Mouse (Mus musculus): ENCODE data around the gene Zfp982. TPM values are rescaled to one million over a fixed set of nuclear protein-coding genes. Genes with fewer than 3 reads are reported as not detected.
"Not testable (repeated sequence)": the region's sequence is repeated elsewhere in the genome, so short reads cannot be mapped to it uniquely, and the experiment has no call there.

Gene Zfp982
- polyA plus RNA-seq (2015; fragmentation: Nextera tagmentation; extraction: Ambion mirVana): 3.7 and 4.7 TPM in 2 replicates

GRCm38 (mm10) chr4:147492117-147492516 lies at the start of gene Zfp982:
TSS of gene Zfp982 (plus strand) at chr4:147492417.
- peaks cover 22% of the 10 kb centered on the region for H3K9me3 ChIP-seq (ENCODE audit: control insufficient read depth, low read length)
- WGBS: 76% methylated on average over 7 of the region's 7 CpGs
- H3K9ac ChIP-seq (ENCODE audit: low read length): not testable (repeated sequence)

GRCm38 (mm10) chr4:147442649-147443553 lies 49.3 kb upstream of the Zfp982 start:
- H3K36me3 ChIP-seq (ENCODE audit: control insufficient read depth, insufficient read depth, low read length); H3K27me3 ChIP-seq (ENCODE audit: control insufficient read depth, insufficient read depth, low read depth, low read length); H3K4me1 ChIP-seq (replicated peaks; ENCODE audit: control insufficient read depth, insufficient read depth, low read length); H3K9me3 ChIP-seq (ENCODE audit: control insufficient read depth, low read length): not testable (repeated sequence)
- WGBS: 9% methylated on average over 48 of the region's 52 CpGs
- ATAC-seq (ENCODE audit: low read depth): peak; percentile 92
- 0 out of 2 replicates have a peak overlapping the region, but pooled peaks have one; percentile 10 for H3K27ac ChIP-seq (ENCODE audit: low read length)
- peak overlapping the region; percentile 56 for H3K4me3 ChIP-seq (ENCODE audit: low read length)
- peak overlapping the region; percentile 78 for H3K9ac ChIP-seq (ENCODE audit: low read length)
- H3K4me2 ChIP-seq (ENCODE audit: low read depth, low read length): peak overlapping the region; percentile 79

More at GRCm38 (mm10) chr4:147492117-147492516, at the start of gene Zfp982:
- not testable (repeated sequence) for H3K27me3 ChIP-seq (ENCODE audit: control insufficient read depth, insufficient read depth, low read depth, low read length); H3K36me3 ChIP-seq (ENCODE audit: control insufficient read depth, insufficient read depth, low read length); H3K4me2 ChIP-seq (ENCODE audit: low read depth, low read length); H3K27ac ChIP-seq (ENCODE audit: low read length); H3K4me1 ChIP-seq (replicated peaks; ENCODE audit: control insufficient read depth, insufficient read depth, low read length); ATAC-seq (ENCODE audit: low read depth); H3K4me3 ChIP-seq (ENCODE audit: low read length)

GRCm38 (mm10) chr4:147443554-147443927 lies 48.7 kb upstream of the Zfp982 start:
- WGBS: 32% methylated on average over 8 of the region's 8 CpGs

GRCm38 (mm10) chr4:147445371-147445770 lies 46.8 kb upstream of the Zfp982 start:
- not testable (repeated sequence) for H3K4me3 ChIP-seq (ENCODE audit: low read length); H3K9me3 ChIP-seq (ENCODE audit: control insufficient read depth, low read length); H3K4me1 ChIP-seq (replicated peaks; ENCODE audit: control insufficient read depth, insufficient read depth, low read length); H3K27ac ChIP-seq (ENCODE audit: low read length); H3K27me3 ChIP-seq (ENCODE audit: control insufficient read depth, insufficient read depth, low read depth, low read length); H3K36me3 ChIP-seq (ENCODE audit: control insufficient read depth, insufficient read depth, low read length); H3K9ac ChIP-seq (ENCODE audit: low read length); H3K4me2 ChIP-seq (ENCODE audit: low read depth, low read length); ATAC-seq (ENCODE audit: low read depth)

More at GRCm38 (mm10) chr4:147443554-147443927, 48.7 kb upstream of the Zfp982 start:
- not testable (repeated sequence) for H3K4me1 ChIP-seq (replicated peaks; ENCODE audit: control insufficient read depth, insufficient read depth, low read length); H3K27ac ChIP-seq (ENCODE audit: low read length); H3K36me3 ChIP-seq (ENCODE audit: control insufficient read depth, insufficient read depth, low read length); H3K27me3 ChIP-seq (ENCODE audit: control insufficient read depth, insufficient read depth, low read depth, low read length); H3K9me3 ChIP-seq (ENCODE audit: control insufficient read depth, low read length); ATAC-seq (ENCODE audit: low read depth)
- Histone ChIP-seq H3K4me2 (ENCODE audit: low read depth, low read length) (peak overlapping the region; percentile 79), H3K4me3 (ENCODE audit: low read length) (peak overlapping the region; percentile 56), H3K9ac (ENCODE audit: low read length) (peak overlapping the region; percentile 78; the same call in 1 of the 2 replicates)

- Histone ChIP-seq H3K4me2 (ENCODE audit: low read depth, low read length) (no peak overlapping the region), H3K36me3 (ENCODE audit: control insufficient read depth, insufficient read depth, low read length) (no peaks in the 10 kb centered on the region), H3K4me1 (replicated peaks; ENCODE audit: control insufficient read depth, insufficient read depth, low read length) (no peaks in the 10 kb centered on the region), H3K4me3 (ENCODE audit: low read length) (no peak overlapping the region), H3K27ac (ENCODE audit: low read length) (no peak overlapping the region), H3K9ac (ENCODE audit: low read length) (no peak overlapping the region), H3K27me3 (ENCODE audit: control insufficient read depth, insufficient read depth, low read depth, low read length) (no peaks in the 10 kb centered on the region), H3K9me3 (ENCODE audit: control insufficient read depth, low read length) (peaks cover 7% of the 10 kb centered on the region; the same call in 1 of the 2 replicates)
- no peak for ATAC-seq (ENCODE audit: low read depth)
- 60% methylated on average over 2 of the region's 2 CpGs for WGBS
Observed at GRCm38 (mm10) chr4:147448358-147448757, 43.9 kb upstream of the Zfp982 start.

GRCm38 (mm10) chr4:147449099-147449581 lies 43.1 kb upstream of the Zfp982 start:
- Histone ChIP-seq H3K4me2 (ENCODE audit: low read depth, low read length) (peak overlapping the region; percentile 45), H3K4me1 (replicated peaks; ENCODE audit: control insufficient read depth, insufficient read depth, low read length) (no peaks in the 10 kb centered on the region), H3K4me3 (ENCODE audit: low read length) (peak overlapping the region; percentile 38), H3K9ac (ENCODE audit: low read length) (peak overlapping the region; percentile 38; the same call in 1 of the 2 replicates), H3K27ac (ENCODE audit: low read length) (no peak overlapping the region), H3K36me3 (ENCODE audit: control insufficient read depth, insufficient read depth, low read length) (no peaks in the 10 kb centered on the region), H3K27me3 (ENCODE audit: control insufficient read depth, insufficient read depth, low read depth, low read length) (no peaks in the 10 kb centered on the region), H3K9me3 (ENCODE audit: control insufficient read depth, low read length) (peaks cover 7% of the 10 kb centered on the region; the same call in 1 of the 2 replicates)
- no peak for ATAC-seq (ENCODE audit: low read depth)
- 36% methylated on average over 13 of the region's 13 CpGs for WGBS

- not testable (repeated sequence) for H3K9ac ChIP-seq (ENCODE audit: low read length); H3K36me3 ChIP-seq (ENCODE audit: control insufficient read depth, insufficient read depth, low read length); H3K27ac ChIP-seq (ENCODE audit: low read length); H3K9me3 ChIP-seq (ENCODE audit: control insufficient read depth, low read length); H3K4me2 ChIP-seq (ENCODE audit: low read depth, low read length); H3K27me3 ChIP-seq (ENCODE audit: control insufficient read depth, insufficient read depth, low read depth, low read length); H3K4me1 ChIP-seq (replicated peaks; ENCODE audit: control insufficient read depth, insufficient read depth, low read length); ATAC-seq (ENCODE audit: low read depth); H3K4me3 ChIP-seq (ENCODE audit: low read length)
- WGBS: 67% methylated on average over 2 of the region's 2 CpGs
Observed at GRCm38 (mm10) chr4:147449986-147450385, 42.2 kb upstream of the Zfp982 start.

- H3K9me3 ChIP-seq (ENCODE audit: control insufficient read depth, low read length): peaks cover 21% of the 10 kb centered on the region
Observed at GRCm38 (mm10) chr4:147467207-147467606, 25.0 kb upstream of the Zfp982 start.

GRCm38 (mm10) chr4:147498772-147499613 lies 6.8 kb downstream of the Zfp982 start:
- H3K27me3 ChIP-seq (ENCODE audit: control insufficient read depth, insufficient read depth, low read depth, low read length); H3K27ac ChIP-seq (ENCODE audit: low read length); ATAC-seq (ENCODE audit: low read depth); H3K4me2 ChIP-seq (ENCODE audit: low read depth, low read length); H3K4me3 ChIP-seq (ENCODE audit: low read length); H3K9ac ChIP-seq (ENCODE audit: low read length); H3K4me1 ChIP-seq (replicated peaks; ENCODE audit: control insufficient read depth, insufficient read depth, low read length); H3K36me3 ChIP-seq (ENCODE audit: control insufficient read depth, insufficient read depth, low read length): not testable (repeated sequence)
- WGBS: 84% methylated on average over 5 of the region's 5 CpGs
- peaks cover 11% of the 10 kb centered on the region for H3K9me3 ChIP-seq (ENCODE audit: control insufficient read depth, low read length)

More at GRCm38 (mm10) chr4:147467207-147467606, 25.0 kb upstream of the Zfp982 start:
- not testable (repeated sequence) for ATAC-seq (ENCODE audit: low read depth); H3K27me3 ChIP-seq (ENCODE audit: control insufficient read depth, insufficient read depth, low read depth, low read length); H3K4me1 ChIP-seq (replicated peaks; ENCODE audit: control insufficient read depth, insufficient read depth, low read length); H3K9ac ChIP-seq (ENCODE audit: low read length); H3K4me3 ChIP-seq (ENCODE audit: low read length); H3K36me3 ChIP-seq (ENCODE audit: control insufficient read depth, insufficient read depth, low read length); H3K4me2 ChIP-seq (ENCODE audit: low read depth, low read length); H3K27ac ChIP-seq (ENCODE audit: low read length)
- WGBS: 90% methylated on average over 7 of the region's 7 CpGs
